Mouse (Mus musculus): ENCODE measurements around the gene H1foo. TPM values are rescaled to one million over a fixed set of nuclear protein-coding genes. Genes with fewer than 3 reads are reported as not detected.

Gene H1foo
- not detected for polyA plus RNA-seq (2017; shearing (Covaris generic))

GRCm38 (mm10) chr6:115944638-115945037 lies at the start of gene H1foo:
Gene H1foo (plus strand): TSS chr6:115944938.

DNA sequence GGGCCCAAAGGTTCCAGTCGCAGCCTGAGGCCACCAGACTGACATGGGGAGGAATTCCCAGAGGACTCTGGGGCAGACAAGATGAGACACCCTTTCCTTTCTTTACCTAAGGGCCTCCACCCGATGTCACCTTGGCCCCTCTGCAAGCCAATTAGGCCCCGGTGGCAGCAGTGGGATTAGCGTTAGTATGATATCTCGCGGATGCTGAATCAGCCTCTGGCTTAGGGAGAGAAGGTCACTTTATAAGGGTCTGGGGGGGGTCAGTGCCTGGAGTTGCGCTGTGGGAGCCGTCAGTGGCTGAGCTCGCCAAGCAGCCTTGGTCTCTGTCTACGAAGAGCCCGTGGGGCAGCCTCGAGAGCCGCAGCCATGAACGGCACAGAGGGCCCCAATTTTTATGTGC lies 13.1 kb upstream of the H1foo start, which contains the start of gene Rho:
Gene Rho (plus strand): TSS at position 110 of the 400 bp plus-strand sequence.

GRCm38 (mm10) chr6:115994877-115995520 lies 50.3 kb downstream of the H1foo start, which contains the start of gene Plxnd1:
Gene Plxnd1 (minus strand): TSS chr6:115995005.

Other genes with a start within 250 kb of the H1foo start
- not detected for gene Tmem40, start 182.5 kb upstream of the H1foo start, polyA plus RNA-seq (2017; shearing (Covaris generic))
- gene Cand2, start 170.4 kb upstream of the H1foo start, polyA plus RNA-seq (2017; shearing (Covaris generic)), result 4.4 TPM
- 3,175 TPM for gene Rpl32, start 136.2 kb upstream of the H1foo start, polyA plus RNA-seq (2017; shearing (Covaris generic))
- gene Efcab12, start 106.5 kb upstream of the H1foo start, polyA plus RNA-seq (2017; shearing (Covaris generic)), result not detected
- 8.5 TPM for gene Mbd4, start 91.6 kb upstream of the H1foo start, polyA plus RNA-seq (2017; shearing (Covaris generic))
- 1.8 TPM for gene Ift122, start 91.5 kb upstream of the H1foo start, polyA plus RNA-seq (2017; shearing (Covaris generic))
- gene Rho, start 13.2 kb upstream of the H1foo start, polyA plus RNA-seq (2017; shearing (Covaris generic)), result not detected
- 1.9 TPM for gene Plxnd1, start 50.1 kb downstream of the H1foo start, polyA plus RNA-seq (2017; shearing (Covaris generic))
- gene Tmcc1, start 248.5 kb downstream of the H1foo start, polyA plus RNA-seq (2017; shearing (Covaris generic)), result 13.6 TPM

Data from effector memory CD4-positive, alpha-beta T cell, adult 5 months (primary cell).